Mouse (Mus musculus): Measurements from ENCODE around the gene Fam234a. TPM values are rescaled to one million over a fixed set of nuclear protein-coding genes. Genes with fewer than 3 reads are reported as not detected.
A peak's percentile ranks its signal among the peaks of the same experiment; 100 is the strongest.
"Not testable (repeated sequence)": the region's sequence is repeated elsewhere in the genome, so short reads cannot be mapped to it uniquely, and the experiment has no call there.

Fam234a gene
- polyA plus RNA-seq, 1 experiment from 2014 or later, result 25.7 TPM

GRCm38 (mm10) chr17:26202737-26203136, 41.3 kb downstream of the Fam234a start, which contains the start of gene Rgs11:
Gene Rgs11 (plus strand): TSS chr17:26202951.
- Histone ChIP-seq H3K4me1 (ENCODE audit: control insufficient read depth, insufficient read depth, low read length) (peaks cover 14% of the 10 kb centered on the region), H3K27ac (replicated peaks; ENCODE audit: low read depth, low read length) (no peak within 1 kb of the TSS), H3K9ac (ENCODE audit: low read length) (no peak within 1 kb of the TSS; the same call in 1 of the 2 replicates), H3K27me3 (ENCODE audit: control insufficient read depth, insufficient read depth, low read length) (peaks cover 54% of the 10 kb centered on the region), H3K9me3 (ENCODE audit: control insufficient read depth, low read length) (no peaks in the 10 kb centered on the region), H3K36me3 (ENCODE audit: control insufficient read depth, insufficient read depth, low read length) (no peaks in the 10 kb centered on the region; the same call in 1 of the 2 replicates), H3K4me2 (ENCODE audit: low read depth, severe bottlenecking) (peak within 1 kb of the TSS; percentile 82), H3K4me3 (ENCODE audit: low read depth, low read length) (peak within 1 kb of the TSS; percentile 44)
- WGBS, result 1% methylated on average over 21 of the region's 22 CpGs
- DNase-seq (ENCODE audit: low spot score) (peak; percentile 40), ATAC-seq (ENCODE audit: insufficient number of reproducible peaks, low FRiP score, low TSS enrichment, low read depth) (no peak)

DNA sequence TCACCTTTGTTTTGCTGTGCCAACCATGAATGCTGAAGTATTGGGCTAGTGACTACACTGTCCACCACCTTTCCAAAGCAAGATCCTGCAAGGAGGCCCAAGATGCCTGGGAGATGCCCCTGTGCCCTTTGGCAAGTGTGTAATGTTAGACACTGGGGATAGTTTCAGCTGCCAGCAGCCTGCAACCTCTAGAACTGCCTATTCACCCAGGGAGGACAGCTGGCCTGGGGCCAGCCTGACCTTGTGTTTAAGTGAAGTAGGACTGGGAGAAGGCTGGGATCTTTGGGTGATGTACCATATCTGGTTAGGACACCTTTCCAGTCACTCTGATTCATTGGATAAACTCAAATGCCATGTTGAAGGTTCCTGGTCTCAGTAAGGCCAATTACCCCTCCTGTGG, 42.0 kb downstream of the Fam234a start:
- peaks cover 54% of the 10 kb centered on the region for H3K27me3 ChIP-seq (ENCODE audit: control insufficient read depth, insufficient read depth, low read length)
- peaks cover 3% of the 10 kb centered on the region; the same call in 1 of the 2 replicates for H3K36me3 ChIP-seq (ENCODE audit: control insufficient read depth, insufficient read depth, low read length)
- H3K4me2 ChIP-seq (ENCODE audit: low read depth, severe bottlenecking), result no peak overlapping the region
- ATAC-seq (ENCODE audit: insufficient number of reproducible peaks, low FRiP score, low TSS enrichment, low read depth) (no peak), DNase-seq (ENCODE audit: low spot score) (no peak)
- no peak overlapping the region for H3K4me3 ChIP-seq (ENCODE audit: low read depth, low read length)
- H3K4me1 ChIP-seq (ENCODE audit: control insufficient read depth, insufficient read depth, low read length), result peaks cover 14% of the 10 kb centered on the region
- no peaks in the 10 kb centered on the region for H3K9me3 ChIP-seq (ENCODE audit: control insufficient read depth, low read length)
- H3K9ac ChIP-seq (ENCODE audit: low read length), result no peak overlapping the region
- H3K27ac ChIP-seq (replicated peaks; ENCODE audit: low read depth, low read length), result no peak overlapping the region

- peaks cover 54% of the 10 kb centered on the region for H3K27me3 ChIP-seq (ENCODE audit: control insufficient read depth, insufficient read depth, low read length)
- peak overlapping the region; percentile 97 for H3K4me2 ChIP-seq (ENCODE audit: low read depth, severe bottlenecking)
- peaks cover 6% of the 10 kb centered on the region; the same call in 1 of the 2 replicates for H3K36me3 ChIP-seq (ENCODE audit: control insufficient read depth, insufficient read depth, low read length)
- H3K27ac ChIP-seq (replicated peaks; ENCODE audit: low read depth, low read length), result no peak overlapping the region
- ATAC-seq (ENCODE audit: insufficient number of reproducible peaks, low FRiP score, low TSS enrichment, low read depth), result no peak
- peak; percentile 42 for DNase-seq (ENCODE audit: low spot score)
- H3K9me3 ChIP-seq (ENCODE audit: control insufficient read depth, low read length), result no peaks in the 10 kb centered on the region
- peak overlapping the region; percentile 52 for H3K9ac ChIP-seq (ENCODE audit: low read length)
- H3K4me3 ChIP-seq (ENCODE audit: low read depth, low read length), result peak overlapping the region; percentile 48
- WGBS, result under 1% methylated on average over 90 of the region's 92 CpGs
- H3K4me1 ChIP-seq (ENCODE audit: control insufficient read depth, insufficient read depth, low read length), result peaks cover 14% of the 10 kb centered on the region
Measured at GRCm38 (mm10) chr17:26200831-26201705, 43.0 kb downstream of the Fam234a start.

GRCm38 (mm10) chr17:26198892-26199291, 45.1 kb downstream of the Fam234a start, which contains the start of gene Pdia2:
Gene Pdia2 (minus strand): TSS chr17:26199087.
- Histone ChIP-seq H3K9me3 (ENCODE audit: control insufficient read depth, low read length) (no peaks in the 10 kb centered on the region), H3K4me2 (ENCODE audit: low read depth, severe bottlenecking) (no peak within 1 kb of the TSS), H3K36me3 (ENCODE audit: control insufficient read depth, insufficient read depth, low read length) (peaks cover 6% of the 10 kb centered on the region; the same call in 1 of the 2 replicates), H3K27me3 (ENCODE audit: control insufficient read depth, insufficient read depth, low read length) (peaks cover 43% of the 10 kb centered on the region), H3K4me1 (ENCODE audit: control insufficient read depth, insufficient read depth, low read length) (peaks cover 7% of the 10 kb centered on the region; the same call in 1 of the 2 replicates), H3K27ac (replicated peaks; ENCODE audit: low read depth, low read length) (no peak within 1 kb of the TSS), H3K9ac (ENCODE audit: low read length) (no peak within 1 kb of the TSS), H3K4me3 (ENCODE audit: low read depth, low read length) (no peak within 1 kb of the TSS)
- 77% methylated on average over 4 of the region's 4 CpGs for WGBS
- DNase-seq (ENCODE audit: low spot score), result no peak
- ATAC-seq (ENCODE audit: insufficient number of reproducible peaks, low FRiP score, low TSS enrichment, low read depth), result no peak

DNA sequence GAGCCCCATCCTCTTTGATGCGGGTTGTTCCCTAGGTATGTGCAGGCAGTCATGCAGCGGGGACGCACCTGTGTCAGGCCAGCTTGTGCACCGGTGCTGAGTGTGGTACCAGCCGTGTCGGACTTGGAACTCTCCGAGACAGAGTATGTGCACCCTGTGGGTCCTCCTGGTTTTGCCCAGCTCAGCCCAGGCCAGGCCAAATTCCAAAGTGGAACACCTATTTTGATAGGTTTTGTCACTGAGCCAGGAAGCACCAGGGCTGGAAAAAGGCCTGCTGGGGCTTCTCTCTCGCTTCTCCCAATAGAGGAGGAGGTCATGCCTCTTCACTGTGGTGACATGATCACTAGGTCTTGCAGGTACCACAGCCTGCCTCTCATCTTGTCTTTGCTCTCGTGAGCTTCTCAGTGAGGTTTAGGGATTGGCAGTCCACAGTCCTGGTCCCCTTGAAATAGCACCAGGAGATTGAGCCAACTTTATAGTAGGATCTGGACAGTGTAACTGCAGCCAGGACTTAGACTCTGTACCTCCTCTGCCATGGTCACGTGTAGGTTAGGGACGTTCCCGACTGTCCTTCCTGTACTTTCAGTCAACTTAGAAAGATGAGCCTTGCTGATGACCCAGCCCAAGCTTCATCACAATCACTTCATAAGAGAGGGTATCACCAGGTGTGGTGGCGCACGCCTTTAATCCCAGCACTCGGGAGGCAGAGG, 51.4 kb downstream of the Fam234a start:
- Histone ChIP-seq H3K9ac (ENCODE audit: low read length) (no peak overlapping the region), H3K4me2 (ENCODE audit: low read depth, severe bottlenecking) (no peak overlapping the region), H3K36me3 (ENCODE audit: control insufficient read depth, insufficient read depth, low read length) (peaks cover 26% of the 10 kb centered on the region), H3K27me3 (ENCODE audit: control insufficient read depth, insufficient read depth, low read length) (no peaks in the 10 kb centered on the region), H3K4me3 (ENCODE audit: low read depth, low read length) (no peak overlapping the region), H3K9me3 (ENCODE audit: control insufficient read depth, low read length) (no peaks in the 10 kb centered on the region), H3K4me1 (ENCODE audit: control insufficient read depth, insufficient read depth, low read length) (no peaks in the 10 kb centered on the region), H3K27ac (replicated peaks; ENCODE audit: low read depth, low read length) (no peak overlapping the region)
- DNase-seq (ENCODE audit: low spot score) (no peak), ATAC-seq (ENCODE audit: insufficient number of reproducible peaks, low FRiP score, low TSS enrichment, low read depth) (no peak)
- 95% methylated on average over 15 of the region's 15 CpGs for WGBS

DNA sequence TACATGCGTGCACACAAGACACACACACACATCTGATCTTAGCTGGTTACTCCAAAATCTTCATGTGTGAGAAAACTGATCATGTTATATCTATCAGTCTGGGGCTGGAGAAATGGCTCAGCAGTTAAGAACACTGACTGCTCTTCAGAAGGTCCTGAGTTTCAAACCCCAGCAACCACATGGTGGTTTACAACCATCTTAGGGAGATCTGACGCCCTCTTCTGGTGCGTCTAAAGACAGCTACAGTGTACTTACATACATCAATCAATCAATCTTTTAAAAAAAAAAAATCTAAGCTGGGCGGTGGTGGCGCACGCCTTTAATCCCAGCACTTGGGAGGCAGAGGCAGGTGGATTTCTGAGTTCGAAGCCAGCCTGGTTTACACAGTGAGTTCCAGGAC, 52.6 kb downstream of the Fam234a start:
- H3K9me3 ChIP-seq (ENCODE audit: control insufficient read depth, low read length); H3K27ac ChIP-seq (replicated peaks; ENCODE audit: low read depth, low read length); H3K4me3 ChIP-seq (ENCODE audit: low read depth, low read length); H3K4me1 ChIP-seq (ENCODE audit: control insufficient read depth, insufficient read depth, low read length); H3K27me3 ChIP-seq (ENCODE audit: control insufficient read depth, insufficient read depth, low read length); DNase-seq (ENCODE audit: low spot score); H3K9ac ChIP-seq (ENCODE audit: low read length); ATAC-seq (ENCODE audit: insufficient number of reproducible peaks, low FRiP score, low TSS enrichment, low read depth); H3K4me2 ChIP-seq (ENCODE audit: low read depth, severe bottlenecking): not testable (repeated sequence)
- H3K36me3 ChIP-seq (ENCODE audit: control insufficient read depth, insufficient read depth, low read length), result peaks cover 25% of the 10 kb centered on the region
- 92% methylated on average over 7 of the region's 7 CpGs for WGBS

GRCm38 (mm10) chr17:26188091-26188805, 55.8 kb downstream of the Fam234a start:
- H3K4me1 ChIP-seq (ENCODE audit: control insufficient read depth, insufficient read depth, low read length), result no peaks in the 10 kb centered on the region
- H3K9me3 ChIP-seq (ENCODE audit: control insufficient read depth, low read length), result no peaks in the 10 kb centered on the region
- ATAC-seq (ENCODE audit: insufficient number of reproducible peaks, low FRiP score, low TSS enrichment, low read depth), result no peak
- WGBS, result 95% methylated on average over 11 of the region's 11 CpGs
- H3K27me3 ChIP-seq (ENCODE audit: control insufficient read depth, insufficient read depth, low read length), result no peaks in the 10 kb centered on the region
- no peak overlapping the region for H3K27ac ChIP-seq (replicated peaks; ENCODE audit: low read depth, low read length)
- H3K4me3 ChIP-seq (ENCODE audit: low read depth, low read length), result no peak overlapping the region
- H3K9ac ChIP-seq (ENCODE audit: low read length), result no peak overlapping the region
- H3K36me3 ChIP-seq (ENCODE audit: control insufficient read depth, insufficient read depth, low read length), result peaks cover 29% of the 10 kb centered on the region
- DNase-seq (ENCODE audit: low spot score), result no peak
- H3K4me2 ChIP-seq (ENCODE audit: low read depth, severe bottlenecking), result no peak overlapping the region

- Histone ChIP-seq H3K27me3 (ENCODE audit: control insufficient read depth, insufficient read depth, low read length) (no peaks in the 10 kb centered on the region), H3K9ac (ENCODE audit: low read length) (no peak overlapping the region), H3K27ac (replicated peaks; ENCODE audit: low read depth, low read length) (no peak overlapping the region), H3K4me3 (ENCODE audit: low read depth, low read length) (no peak overlapping the region), H3K4me1 (ENCODE audit: control insufficient read depth, insufficient read depth, low read length) (no peaks in the 10 kb centered on the region), H3K4me2 (ENCODE audit: low read depth, severe bottlenecking) (no peak overlapping the region), H3K36me3 (ENCODE audit: control insufficient read depth, insufficient read depth, low read length) (peaks cover 30% of the 10 kb centered on the region), H3K9me3 (ENCODE audit: control insufficient read depth, low read length) (no peaks in the 10 kb centered on the region)
- DNase-seq (ENCODE audit: low spot score) (no peak), ATAC-seq (ENCODE audit: insufficient number of reproducible peaks, low FRiP score, low TSS enrichment, low read depth) (no peak)
- 96% methylated on average over 5 of the region's 5 CpGs for WGBS
Measured at GRCm38 (mm10) chr17:26187592-26187991, 56.5 kb downstream of the Fam234a start.
